Mouse (Mus musculus): ENCODE measurements around the gene Ankrd10. TPM values are rescaled to one million over a fixed set of nuclear protein-coding genes. Genes with fewer than 3 reads are reported as not detected.
A peak's percentile ranks its signal among the peaks of the same experiment; 100 is the strongest.

Ankrd10 gene
- polyA plus RNA-seq, 1 experiment from 2014 or later: 93.4 TPM

DNA sequence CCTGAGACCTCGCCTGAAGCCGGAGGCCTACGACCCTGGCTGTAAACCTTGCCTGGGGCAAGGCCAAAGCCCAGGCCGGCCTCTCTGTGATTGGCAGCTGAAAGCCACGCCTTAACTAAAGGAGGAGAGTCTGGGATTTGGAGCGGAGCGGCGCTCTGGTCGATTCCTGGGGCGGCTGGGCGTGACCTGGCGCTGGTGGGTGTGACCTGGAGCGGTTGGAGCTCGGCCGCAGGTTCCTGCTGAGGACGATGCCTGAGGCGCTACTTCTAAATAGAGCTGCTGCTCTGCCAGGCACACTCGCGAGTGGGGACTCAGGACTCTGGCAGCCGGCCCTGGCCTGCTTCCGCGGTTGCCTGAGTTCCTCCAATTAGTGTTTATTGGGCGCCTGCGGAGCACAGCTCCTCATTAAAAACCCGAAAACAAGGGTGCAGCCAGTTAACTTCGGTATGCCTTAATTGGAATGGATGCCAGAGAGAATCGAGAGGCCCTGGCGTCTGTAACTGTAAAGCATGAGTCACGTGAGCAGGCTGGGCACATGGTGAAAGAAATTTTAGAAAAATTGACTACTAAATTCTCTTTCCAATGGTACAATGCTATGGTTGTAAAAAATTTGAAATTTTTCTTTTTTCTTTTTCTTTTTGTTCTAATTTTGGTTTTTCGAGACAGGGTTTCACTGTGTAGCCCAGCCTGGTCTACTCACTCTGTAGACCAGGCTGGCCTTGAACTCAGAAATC is 934 bp upstream of the Ankrd10 start:
- Histone ChIP-seq H3K4me3 (ENCODE audit: low read depth, low read length) (peak overlapping the region; percentile 98), H3K4me1 (ENCODE audit: control insufficient read depth, insufficient read depth, low read length) (peaks cover 22% of the 10 kb centered on the region), H3K27me3 (ENCODE audit: control insufficient read depth, insufficient read depth, low read length) (no peaks in the 10 kb centered on the region), H3K27ac (ENCODE audit: low read depth, low read length) (peak overlapping the region; percentile 99), H3K9ac (replicated peaks; ENCODE audit: low read depth, low read length) (peak overlapping the region; percentile 95), H3K36me3 (ENCODE audit: control insufficient read depth, insufficient read depth, low read length) (0 out of 2 replicates have a peak, but pooled peaks cover under 1% of the 10 kb centered on the region), H3K4me2 (ENCODE audit: low read depth, low read length) (peak overlapping the region; percentile 84), H3K9me3 (ENCODE audit: control insufficient read depth, low read length) (no peaks in the 10 kb centered on the region)
- peak; percentile 18 for ATAC-seq (ENCODE audit: low read depth)
- 4% methylated on average over 30 of the region's 30 CpGs for WGBS

DNA sequence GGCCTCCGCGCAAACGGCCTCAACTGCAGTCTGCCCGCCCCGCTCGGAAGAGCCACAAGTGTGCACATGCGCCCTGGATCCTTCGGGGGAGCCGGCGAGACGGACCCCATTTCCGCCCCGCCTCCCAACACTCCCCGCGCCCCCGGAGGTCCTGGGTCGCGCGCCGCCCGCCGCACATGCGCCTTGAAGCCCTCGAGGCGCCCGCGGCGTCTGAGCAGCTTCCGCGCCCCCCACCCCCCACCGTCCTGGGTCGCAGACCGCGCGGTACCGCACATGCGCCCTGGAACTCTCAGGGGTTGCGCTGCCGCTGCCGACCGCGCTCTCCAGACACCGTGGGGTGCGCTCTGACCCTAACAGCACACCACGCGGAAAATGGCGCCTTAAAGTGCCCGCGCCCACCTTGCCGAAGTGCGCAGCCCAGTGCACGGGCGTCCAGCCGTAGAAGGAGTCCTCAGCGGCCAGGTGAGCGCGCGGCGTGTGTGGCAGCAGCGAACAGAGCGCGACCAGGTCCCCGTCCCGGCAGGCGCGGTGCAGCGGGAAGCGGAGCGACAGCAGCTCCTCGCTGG is 462 bp downstream of the Ankrd10 start:
- H3K27me3 ChIP-seq (ENCODE audit: control insufficient read depth, insufficient read depth, low read length): no peaks in the 10 kb centered on the region
- peaks cover 10% of the 10 kb centered on the region; the same call in 1 of the 2 replicates for H3K36me3 ChIP-seq (ENCODE audit: control insufficient read depth, insufficient read depth, low read length)
- H3K4me1 ChIP-seq (ENCODE audit: control insufficient read depth, insufficient read depth, low read length): peaks cover 22% of the 10 kb centered on the region
- H3K4me2 ChIP-seq (ENCODE audit: low read depth, low read length): peak overlapping the region; percentile 84
- peak overlapping the region; percentile 99 for H3K27ac ChIP-seq (ENCODE audit: low read depth, low read length)
- H3K9me3 ChIP-seq (ENCODE audit: control insufficient read depth, low read length): no peaks in the 10 kb centered on the region
- peak overlapping the region; percentile 98 for H3K4me3 ChIP-seq (ENCODE audit: low read depth, low read length)
- ATAC-seq (ENCODE audit: low read depth): peak; percentile 87
- WGBS: under 1% methylated on average over 67 of the region's 70 CpGs
- peak overlapping the region; percentile 95 for H3K9ac ChIP-seq (replicated peaks; ENCODE audit: low read depth, low read length)

DNA sequence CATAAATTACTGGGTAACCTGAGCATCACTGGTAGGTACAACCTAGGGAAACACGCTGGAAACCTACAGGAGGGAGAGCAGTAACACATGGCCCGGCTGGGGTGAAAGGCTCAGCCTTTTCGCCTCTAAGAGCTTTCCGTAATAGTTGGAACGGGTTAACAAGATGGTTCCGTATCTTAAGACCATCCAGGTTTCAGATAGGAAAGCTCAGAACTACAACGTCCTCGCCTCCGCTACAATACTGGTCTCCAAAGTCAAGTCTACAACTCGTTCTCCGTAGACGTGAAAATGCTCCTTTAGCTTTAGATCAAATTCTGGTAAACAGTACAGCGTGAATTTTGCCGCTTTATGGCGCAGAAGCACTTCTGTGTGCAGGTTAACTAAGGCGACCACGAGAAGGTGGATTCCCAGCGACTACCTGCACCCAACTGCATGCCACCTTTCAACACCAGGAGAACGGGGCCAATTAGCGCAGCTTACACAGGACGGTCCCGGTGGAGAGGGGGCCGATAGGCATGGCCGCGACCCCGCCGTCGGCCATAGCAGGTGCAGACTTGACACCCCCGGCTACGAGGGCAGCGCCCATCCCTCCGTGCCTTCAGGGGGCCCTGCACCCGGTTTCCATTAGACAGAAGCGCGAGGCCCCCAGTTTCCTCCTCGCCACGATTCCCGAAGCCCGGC is 1.1 kb downstream of the Ankrd10 start:
- Histone ChIP-seq H3K4me1 (ENCODE audit: control insufficient read depth, insufficient read depth, low read length) (peaks cover 22% of the 10 kb centered on the region), H3K36me3 (ENCODE audit: control insufficient read depth, insufficient read depth, low read length) (peaks cover 12% of the 10 kb centered on the region; the same call in 1 of the 2 replicates)
- under 1% methylated on average over 37 of the region's 39 CpGs for WGBS

DNA sequence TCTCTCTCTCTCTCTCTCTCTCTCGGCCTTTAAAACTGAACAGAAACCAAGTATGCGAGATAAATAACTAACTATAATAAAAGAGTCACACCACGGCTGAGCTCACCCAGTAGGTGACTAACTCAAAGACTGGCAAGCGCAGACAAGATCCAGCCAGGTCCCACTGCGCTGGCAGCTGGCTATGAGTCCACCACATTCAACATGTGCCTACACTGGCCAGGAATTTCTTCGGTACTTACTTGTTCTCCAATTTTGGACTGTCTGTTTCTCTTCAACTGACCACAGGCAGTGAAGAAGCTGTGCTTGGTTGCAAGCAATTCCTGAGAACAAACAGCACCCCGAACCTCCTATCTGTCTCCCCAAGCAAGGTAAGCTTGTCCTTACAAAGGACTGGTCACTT is 2.1 kb downstream of the Ankrd10 start:
- Histone ChIP-seq H3K9me3 (ENCODE audit: control insufficient read depth, low read length) (no peaks in the 10 kb centered on the region), H3K4me3 (ENCODE audit: low read depth, low read length) (peak overlapping the region; percentile 98; the same call in 1 of the 2 replicates), H3K27ac (ENCODE audit: low read depth, low read length) (no peak overlapping the region), H3K36me3 (ENCODE audit: control insufficient read depth, insufficient read depth, low read length) (peaks cover 12% of the 10 kb centered on the region; the same call in 1 of the 2 replicates), H3K4me1 (ENCODE audit: control insufficient read depth, insufficient read depth, low read length) (peaks cover 22% of the 10 kb centered on the region), H3K27me3 (ENCODE audit: control insufficient read depth, insufficient read depth, low read length) (no peaks in the 10 kb centered on the region), H3K9ac (replicated peaks; ENCODE audit: low read depth, low read length) (no peak overlapping the region), H3K4me2 (ENCODE audit: low read depth, low read length) (peak overlapping the region; percentile 84)
- WGBS: 62% methylated on average over 7 of the region's 7 CpGs
- no peak for ATAC-seq (ENCODE audit: low read depth)

More for the DNA sequence above, 1.1 kb downstream of the Ankrd10 start:
- Histone ChIP-seq H3K27me3 (ENCODE audit: control insufficient read depth, insufficient read depth, low read length) (no peaks in the 10 kb centered on the region), H3K27ac (ENCODE audit: low read depth, low read length) (peak overlapping the region; percentile 99), H3K4me2 (ENCODE audit: low read depth, low read length) (peak overlapping the region; percentile 84), H3K9ac (replicated peaks; ENCODE audit: low read depth, low read length) (peak overlapping the region; percentile 95), H3K4me3 (ENCODE audit: low read depth, low read length) (peak overlapping the region; percentile 98), H3K9me3 (ENCODE audit: control insufficient read depth, low read length) (no peaks in the 10 kb centered on the region)
- ATAC-seq (ENCODE audit: low read depth): peak; percentile 21

DNA sequence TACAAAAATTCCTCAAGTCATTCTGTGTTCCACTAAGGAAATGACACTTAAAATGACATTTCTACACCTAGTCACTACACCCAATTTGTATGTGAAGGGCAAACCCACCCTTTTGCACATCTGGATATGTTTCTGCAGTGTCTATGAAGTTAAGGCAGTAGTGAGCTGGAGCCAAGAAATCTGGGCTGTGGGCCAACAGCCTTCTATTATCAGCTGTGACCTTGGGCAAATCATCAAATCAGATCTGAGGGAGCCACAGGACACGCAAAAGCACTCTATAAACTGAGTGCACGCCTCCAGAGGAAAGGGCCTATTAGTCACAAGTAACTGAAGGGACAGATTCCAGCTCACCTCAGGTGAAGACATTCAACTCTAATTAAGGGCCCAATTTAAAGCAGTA is 3.2 kb downstream of the Ankrd10 start:
- Histone ChIP-seq H3K27ac (ENCODE audit: low read depth, low read length) (no peak overlapping the region), H3K27me3 (ENCODE audit: control insufficient read depth, insufficient read depth, low read length) (no peaks in the 10 kb centered on the region), H3K9me3 (ENCODE audit: control insufficient read depth, low read length) (no peaks in the 10 kb centered on the region), H3K4me2 (ENCODE audit: low read depth, low read length) (no peak overlapping the region; the same call in 1 of the 2 replicates), H3K36me3 (ENCODE audit: control insufficient read depth, insufficient read depth, low read length) (peaks cover 17% of the 10 kb centered on the region), H3K9ac (replicated peaks; ENCODE audit: low read depth, low read length) (no peak overlapping the region), H3K4me1 (ENCODE audit: control insufficient read depth, insufficient read depth, low read length) (peaks cover 22% of the 10 kb centered on the region), H3K4me3 (ENCODE audit: low read depth, low read length) (no peak overlapping the region)
- no peak for ATAC-seq (ENCODE audit: low read depth)
- 46% methylated on average over 2 of the region's 2 CpGs for WGBS

DNA sequence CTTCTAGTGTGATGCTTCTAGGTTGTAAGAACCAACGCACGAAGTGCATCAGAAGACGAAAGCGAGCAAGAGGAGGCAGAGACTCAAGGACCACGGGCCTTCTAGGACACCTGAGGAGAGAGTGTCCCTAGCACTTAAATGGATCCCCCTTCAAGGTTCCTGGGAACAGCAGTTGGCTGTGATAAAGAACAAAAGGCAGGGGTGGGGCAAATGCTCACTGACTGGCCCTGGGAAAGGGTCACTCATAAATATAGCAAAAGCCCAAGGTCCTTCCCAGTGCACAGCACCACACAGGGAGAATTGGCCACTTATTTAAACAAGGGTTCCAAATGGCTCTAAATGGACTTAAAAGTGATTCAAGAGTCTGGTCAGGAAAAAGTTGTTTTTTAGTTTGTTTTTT is 6.4 kb downstream of the Ankrd10 start:
- Histone ChIP-seq H3K9ac (replicated peaks; ENCODE audit: low read depth, low read length) (no peak overlapping the region), H3K36me3 (ENCODE audit: control insufficient read depth, insufficient read depth, low read length) (peaks cover 21% of the 10 kb centered on the region), H3K9me3 (ENCODE audit: control insufficient read depth, low read length) (no peaks in the 10 kb centered on the region), H3K27ac (ENCODE audit: low read depth, low read length) (no peak overlapping the region), H3K27me3 (ENCODE audit: control insufficient read depth, insufficient read depth, low read length) (no peaks in the 10 kb centered on the region), H3K4me3 (ENCODE audit: low read depth, low read length) (no peak overlapping the region), H3K4me1 (ENCODE audit: control insufficient read depth, insufficient read depth, low read length) (peaks cover 18% of the 10 kb centered on the region), H3K4me2 (ENCODE audit: low read depth, low read length) (no peak overlapping the region)
- 70% methylated on average over 5 of the region's 5 CpGs for WGBS
- no peak for ATAC-seq (ENCODE audit: low read depth)

DNA sequence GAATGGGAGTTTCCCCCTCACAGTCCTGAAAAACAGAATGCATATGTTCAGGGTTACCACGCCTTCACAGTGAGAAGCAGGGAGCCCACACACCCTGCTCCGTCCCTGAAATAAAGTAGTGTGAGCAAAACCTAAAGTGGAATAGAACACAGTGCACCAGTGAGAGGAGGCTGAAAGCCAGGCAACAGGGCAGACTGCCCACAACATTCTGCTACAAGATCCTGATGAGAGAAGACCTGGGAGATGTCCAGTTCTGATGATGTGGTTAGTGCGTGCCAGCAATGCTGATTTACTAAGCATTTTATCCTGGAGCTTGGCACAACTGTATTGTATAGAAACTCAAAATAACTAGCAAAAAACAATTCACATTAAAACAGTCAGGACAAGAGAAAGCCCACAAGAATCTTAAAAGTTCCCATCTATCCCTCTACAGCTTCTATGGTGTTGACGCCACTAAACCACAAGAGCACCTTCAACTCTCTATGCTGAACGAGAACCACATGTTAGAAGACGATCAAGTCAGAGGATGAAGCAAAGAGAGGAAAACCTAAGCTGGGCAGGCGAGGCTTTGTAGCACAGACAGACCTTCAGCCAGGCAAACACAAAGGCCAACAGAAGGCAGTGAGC is 6.9 kb downstream of the Ankrd10 start:
- no peak for ATAC-seq (ENCODE audit: low read depth)
- Histone ChIP-seq H3K36me3 (ENCODE audit: control insufficient read depth, insufficient read depth, low read length) (peaks cover 21% of the 10 kb centered on the region), H3K4me1 (ENCODE audit: control insufficient read depth, insufficient read depth, low read length) (peaks cover 13% of the 10 kb centered on the region), H3K27me3 (ENCODE audit: control insufficient read depth, insufficient read depth, low read length) (no peaks in the 10 kb centered on the region), H3K4me2 (ENCODE audit: low read depth, low read length) (no peak overlapping the region), H3K9me3 (ENCODE audit: control insufficient read depth, low read length) (no peaks in the 10 kb centered on the region), H3K4me3 (ENCODE audit: low read depth, low read length) (no peak overlapping the region), H3K27ac (ENCODE audit: low read depth, low read length) (no peak overlapping the region), H3K9ac (replicated peaks; ENCODE audit: low read depth, low read length) (no peak overlapping the region)
- 88% methylated on average over 7 of the region's 7 CpGs for WGBS

DNA sequence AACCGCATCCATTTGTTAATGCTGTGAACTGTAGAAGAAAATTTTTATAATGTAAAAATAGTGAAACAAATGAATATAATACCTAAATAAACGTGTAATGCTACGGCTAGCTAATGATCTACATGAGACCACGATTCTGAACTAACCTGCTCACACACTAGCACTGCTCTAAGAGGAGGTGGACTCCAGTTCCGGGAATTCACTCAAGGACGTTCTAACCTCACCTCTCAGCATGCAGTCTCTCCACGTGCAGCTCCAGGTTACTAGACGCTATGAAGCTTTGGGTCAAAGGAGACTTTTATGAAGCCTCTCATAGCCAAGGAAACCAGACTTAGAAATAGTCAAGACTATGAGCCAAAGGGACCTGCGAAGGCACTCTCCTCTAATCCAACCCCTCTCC is 7.8 kb downstream of the Ankrd10 start:
- no peak overlapping the region for H3K9ac ChIP-seq (replicated peaks; ENCODE audit: low read depth, low read length)
- no peak for ATAC-seq (ENCODE audit: low read depth)
- no peak overlapping the region for H3K27ac ChIP-seq (ENCODE audit: low read depth, low read length)
- H3K4me1 ChIP-seq (ENCODE audit: control insufficient read depth, insufficient read depth, low read length): 0 out of 2 replicates have a peak, but pooled peaks cover 4% of the 10 kb centered on the region
- no peaks in the 10 kb centered on the region for H3K9me3 ChIP-seq (ENCODE audit: control insufficient read depth, low read length)
- 85% methylated on average over 9 of the region's 9 CpGs for WGBS
- H3K4me3 ChIP-seq (ENCODE audit: low read depth, low read length): no peak overlapping the region
- no peaks in the 10 kb centered on the region for H3K27me3 ChIP-seq (ENCODE audit: control insufficient read depth, insufficient read depth, low read length)
- H3K36me3 ChIP-seq (ENCODE audit: control insufficient read depth, insufficient read depth, low read length): peaks cover 21% of the 10 kb centered on the region
- no peak overlapping the region for H3K4me2 ChIP-seq (ENCODE audit: low read depth, low read length)
